Mouse (Mus musculus): Measurements from ENCODE around the gene Tradd. TPM values are rescaled to one million over a fixed set of nuclear protein-coding genes. Genes with fewer than 3 reads are reported as not detected.

Gene Tradd
- polyA plus RNA-seq, 1 experiment from 2014 or later = 14.6 TPM

- H3K9me3 ChIP-seq = no peaks in the 10 kb centered on the region
- peaks cover 12% of the 10 kb centered on the region for H3K4me1 ChIP-seq
- H3K27ac ChIP-seq (replicated peaks) = no peak overlapping the region
- H3K4me2 ChIP-seq (replicated peaks) = no peak overlapping the region
- 79% methylated on average over 9 of the region's 9 CpGs for WGBS
- no peaks in the 10 kb centered on the region for H3K27me3 ChIP-seq
- no peak overlapping the region for H3K4me3 ChIP-seq
- no peak; the same call in 1 of the 2 replicates for ATAC-seq (ENCODE audit: low FRiP score, low read depth)
- H3K9ac ChIP-seq (replicated peaks) = no peak overlapping the region
- peaks cover 82% of the 10 kb centered on the region for H3K36me3 ChIP-seq
These were observed 40.2 kb upstream of the Tradd start for GRCm38 (mm10) chr8:105304325-105305210.

- H3K9ac ChIP-seq (replicated peaks) = no peak overlapping the region
- H3K27ac ChIP-seq (replicated peaks) = no peak overlapping the region
- H3K4me2 ChIP-seq (replicated peaks) = no peak overlapping the region
- H3K4me1 ChIP-seq = peaks cover 14% of the 10 kb centered on the region
- peaks cover 79% of the 10 kb centered on the region for H3K36me3 ChIP-seq
- ATAC-seq (ENCODE audit: low FRiP score, low read depth) = no peak
- no peaks in the 10 kb centered on the region for H3K27me3 ChIP-seq
- H3K4me3 ChIP-seq = no peak overlapping the region
- no peaks in the 10 kb centered on the region for H3K9me3 ChIP-seq
- WGBS = 90% methylated on average over 9 of the region's 9 CpGs
These were observed 39.5 kb upstream of the Tradd start for GRCm38 (mm10) chr8:105303874-105304273.

DNA sequence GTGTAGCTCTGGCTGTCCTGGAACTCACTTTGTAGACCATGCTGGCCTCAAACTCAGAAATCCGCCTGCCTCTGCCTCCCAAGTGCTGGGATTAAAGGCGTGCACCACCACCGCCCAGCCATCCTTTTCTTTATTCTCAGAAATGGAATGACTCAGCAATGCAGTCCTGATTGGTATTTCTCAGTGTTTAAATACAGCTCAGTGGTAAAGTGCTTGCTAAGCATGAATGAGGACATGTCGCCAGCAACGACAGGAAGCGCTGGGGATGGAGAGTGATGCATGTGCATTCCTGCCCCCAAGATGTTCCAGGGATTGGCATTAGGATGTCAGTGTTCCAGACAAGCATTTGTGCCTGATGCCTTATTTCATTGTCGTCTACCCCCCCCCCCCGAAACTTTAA, 39.0 kb upstream of the Tradd start:
- H3K4me1 ChIP-seq = peaks cover 19% of the 10 kb centered on the region
- ATAC-seq (ENCODE audit: low FRiP score, low read depth) = no peak
- no peak overlapping the region for H3K4me2 ChIP-seq (replicated peaks)
- no peak overlapping the region for H3K27ac ChIP-seq (replicated peaks)
- H3K36me3 ChIP-seq = peaks cover 76% of the 10 kb centered on the region
- 83% methylated on average over 8 of the region's 8 CpGs for WGBS
- H3K4me3 ChIP-seq = no peak overlapping the region
- H3K9me3 ChIP-seq = no peaks in the 10 kb centered on the region
- H3K27me3 ChIP-seq = no peaks in the 10 kb centered on the region
- H3K9ac ChIP-seq (replicated peaks) = no peak overlapping the region

GRCm38 (mm10) chr8:105299962-105300361, 35.6 kb upstream of the Tradd start:
- peaks cover 56% of the 10 kb centered on the region for H3K36me3 ChIP-seq
- no peaks in the 10 kb centered on the region; the same call in 1 of the 2 replicates for H3K27me3 ChIP-seq
- H3K4me2 ChIP-seq (replicated peaks) = no peak overlapping the region
- no peak for ATAC-seq (ENCODE audit: low FRiP score, low read depth)
- H3K27ac ChIP-seq (replicated peaks) = no peak overlapping the region
- WGBS = 94% methylated on average over 8 of the region's 8 CpGs
- H3K9me3 ChIP-seq = no peaks in the 10 kb centered on the region
- no peak overlapping the region for H3K9ac ChIP-seq (replicated peaks)
- no peak overlapping the region for H3K4me3 ChIP-seq
- peaks cover 17% of the 10 kb centered on the region for H3K4me1 ChIP-seq

- H3K4me3 ChIP-seq = peak overlapping the region; percentile 78
- WGBS = 64% methylated on average over 18 of the region's 18 CpGs
- no peak overlapping the region for H3K27ac ChIP-seq (replicated peaks)
- H3K9me3 ChIP-seq = no peaks in the 10 kb centered on the region
- H3K4me1 ChIP-seq = peaks cover 17% of the 10 kb centered on the region
- H3K36me3 ChIP-seq = peaks cover 43% of the 10 kb centered on the region
- peak overlapping the region; percentile 98 for H3K4me2 ChIP-seq (replicated peaks)
- H3K9ac ChIP-seq (replicated peaks) = peak overlapping the region; percentile 85
- ATAC-seq (ENCODE audit: low FRiP score, low read depth) = no peak
- peaks cover 3% of the 10 kb centered on the region; the same call in 1 of the 2 replicates for H3K27me3 ChIP-seq
These were observed 34.2 kb upstream of the Tradd start for GRCm38 (mm10) chr8:105298351-105299252.

GRCm38 (mm10) chr8:105297511-105298192, 33.2 kb upstream of the Tradd start, which contains the start of gene E2f4:
Gene E2f4 (plus strand): TSS chr8:105297663.
- H3K9me3 ChIP-seq = no peaks in the 10 kb centered on the region
- WGBS = under 1% methylated on average over 56 of the region's 58 CpGs
- peak within 1 kb of the TSS; percentile 98 for H3K4me2 ChIP-seq (replicated peaks)
- peak within 1 kb of the TSS; percentile 58; the same call in 1 of the 2 replicates for H3K27ac ChIP-seq (replicated peaks)
- peak; percentile 92 for ATAC-seq (ENCODE audit: low FRiP score, low read depth)
- H3K27me3 ChIP-seq = peaks cover 9% of the 10 kb centered on the region
- H3K9ac ChIP-seq (replicated peaks) = peak within 1 kb of the TSS; percentile 85
- H3K4me1 ChIP-seq = peaks cover 17% of the 10 kb centered on the region
- H3K36me3 ChIP-seq = peaks cover 35% of the 10 kb centered on the region
- H3K4me3 ChIP-seq = peak within 1 kb of the TSS; percentile 78

DNA sequence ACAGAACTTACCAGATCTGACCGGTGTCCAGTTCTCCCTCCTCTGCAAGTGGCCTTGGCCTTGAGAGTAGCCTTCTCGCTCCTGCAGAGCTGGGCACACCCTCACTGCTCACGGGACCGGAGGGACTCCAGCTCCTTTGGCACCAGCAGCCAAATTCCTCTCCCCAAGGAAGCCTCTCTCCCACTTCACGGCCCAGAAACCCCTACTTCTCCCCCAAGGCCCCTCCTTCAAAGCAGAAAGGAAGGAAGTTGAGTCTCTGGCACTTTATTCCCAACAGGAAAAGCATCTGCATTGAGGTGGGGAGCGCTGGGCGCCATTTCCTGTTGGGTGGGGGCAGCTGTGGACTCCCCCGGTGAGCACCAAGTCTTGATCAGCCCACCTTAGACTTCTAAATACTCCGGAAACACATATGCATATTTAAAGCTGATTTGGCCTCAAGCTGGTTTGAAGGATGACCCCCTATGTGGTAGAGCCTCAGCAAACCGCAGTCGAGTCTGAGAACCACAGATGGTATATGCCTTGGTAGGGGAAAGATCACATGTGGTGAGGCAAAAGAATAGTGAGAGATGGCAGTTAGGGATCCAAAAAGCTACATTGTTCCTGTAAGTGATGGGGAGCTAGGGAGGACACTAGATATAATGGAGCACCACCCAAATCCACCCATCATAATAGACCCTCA, 31.6 kb upstream of the Tradd start, which contains the start of gene Exoc3l:
Exoc3l (minus strand) TSS at position 207 of the 679 bp plus-strand sequence.
- Histone ChIP-seq H3K4me1 (peaks cover 17% of the 10 kb centered on the region), H3K27me3 (peaks cover 17% of the 10 kb centered on the region), H3K9me3 (no peaks in the 10 kb centered on the region), H3K27ac (replicated peaks) (0 out of 2 replicates have a peak within 1 kb of the TSS, but pooled peaks have one; percentile 35), H3K36me3 (peaks cover 20% of the 10 kb centered on the region), H3K4me3 (peak within 1 kb of the TSS; percentile 78), H3K9ac (replicated peaks) (no peak within 1 kb of the TSS), H3K4me2 (replicated peaks) (peak within 1 kb of the TSS; percentile 98)
- no peak for ATAC-seq (ENCODE audit: low FRiP score, low read depth)
- 67% methylated on average over 11 of the region's 11 CpGs for WGBS

DNA sequence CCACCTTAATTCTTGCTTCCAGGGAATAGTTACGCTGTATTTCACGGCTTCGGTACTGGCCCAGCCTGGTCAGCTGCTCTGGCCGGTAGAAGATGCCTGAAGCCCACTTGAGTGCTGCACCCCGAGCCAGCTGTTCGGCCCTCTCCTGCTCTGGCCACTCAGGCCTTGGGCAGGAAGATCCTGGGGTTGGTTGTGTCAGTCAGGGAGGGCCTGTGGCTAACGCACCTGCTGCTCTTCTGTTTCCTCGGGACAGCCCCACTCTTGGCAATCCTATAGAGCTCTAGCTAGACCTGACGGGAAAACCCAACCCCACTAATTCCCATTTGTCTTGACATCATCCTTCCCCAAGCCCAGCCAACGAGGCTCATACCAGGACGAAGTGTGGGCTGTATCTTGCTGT, 30.8 kb upstream of the Tradd start:
- Histone ChIP-seq H3K36me3 (peaks cover 12% of the 10 kb centered on the region), H3K27ac (replicated peaks) (0 out of 2 replicates have a peak overlapping the region, but pooled peaks have one; percentile 35), H3K4me2 (replicated peaks) (0 out of 2 replicates have a peak overlapping the region, but pooled peaks have one; percentile 3), H3K9me3 (no peaks in the 10 kb centered on the region), H3K9ac (replicated peaks) (no peak overlapping the region), H3K4me3 (no peak overlapping the region), H3K4me1 (peaks cover 24% of the 10 kb centered on the region), H3K27me3 (peaks cover 25% of the 10 kb centered on the region)
- WGBS = 77% methylated on average over 11 of the region's 11 CpGs
- ATAC-seq (ENCODE audit: low FRiP score, low read depth) = no peak

DNA sequence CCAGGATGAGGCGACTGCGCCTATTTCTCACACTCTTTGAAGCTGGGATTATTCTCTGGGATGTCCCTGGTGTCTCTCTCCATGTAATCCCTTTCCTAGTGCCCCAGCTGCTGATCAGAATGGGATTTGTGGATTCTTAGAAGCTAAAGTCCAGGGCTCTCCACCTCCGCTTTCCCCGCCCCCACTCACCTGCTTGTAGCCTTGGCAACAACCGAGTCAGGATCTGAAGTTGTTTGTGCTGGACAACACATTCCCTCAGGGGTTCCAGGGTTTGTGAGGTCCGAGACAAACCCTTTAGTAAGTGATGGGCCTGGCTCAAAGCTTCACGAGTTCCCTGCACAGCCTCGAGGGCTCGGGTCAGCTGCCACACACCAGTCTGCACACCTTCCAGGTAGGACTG, 30.4 kb upstream of the Tradd start:
- Histone ChIP-seq H3K4me1 (peaks cover 29% of the 10 kb centered on the region), H3K36me3 (peaks cover 8% of the 10 kb centered on the region), H3K4me2 (replicated peaks) (0 out of 2 replicates have a peak overlapping the region, but pooled peaks have one; percentile 3), H3K27me3 (peaks cover 30% of the 10 kb centered on the region), H3K4me3 (no peak overlapping the region), H3K27ac (replicated peaks) (0 out of 2 replicates have a peak overlapping the region, but pooled peaks have one; percentile 35), H3K9ac (replicated peaks) (no peak overlapping the region), H3K9me3 (no peaks in the 10 kb centered on the region)
- ATAC-seq (ENCODE audit: low FRiP score, low read depth) = no peak
- 60% methylated on average over 9 of the region's 9 CpGs for WGBS

- no peaks in the 10 kb centered on the region for H3K36me3 ChIP-seq
- H3K27ac ChIP-seq (replicated peaks) = no peak overlapping the region
- no peak overlapping the region for H3K9ac ChIP-seq (replicated peaks)
- 66% methylated on average over 19 of the region's 19 CpGs for WGBS
- H3K27me3 ChIP-seq = peaks cover 32% of the 10 kb centered on the region
- H3K4me1 ChIP-seq = peaks cover 29% of the 10 kb centered on the region
- ATAC-seq (ENCODE audit: low FRiP score, low read depth) = no peak
- no peak overlapping the region for H3K4me3 ChIP-seq
- no peak overlapping the region for H3K4me2 ChIP-seq (replicated peaks)
- no peaks in the 10 kb centered on the region for H3K9me3 ChIP-seq
These were observed 29.0 kb upstream of the Tradd start for GRCm38 (mm10) chr8:105293405-105293804.

GRCm38 (mm10) chr8:105292471-105292870, 28.1 kb upstream of the Tradd start:
- H3K27ac ChIP-seq (replicated peaks) = no peak overlapping the region
- H3K36me3 ChIP-seq = no peaks in the 10 kb centered on the region
- no peak for ATAC-seq (ENCODE audit: low FRiP score, low read depth)
- no peak overlapping the region for H3K4me3 ChIP-seq
- peaks cover 32% of the 10 kb centered on the region for H3K27me3 ChIP-seq
- H3K9me3 ChIP-seq = no peaks in the 10 kb centered on the region
- no peak overlapping the region for H3K4me2 ChIP-seq (replicated peaks)
- H3K4me1 ChIP-seq = peaks cover 34% of the 10 kb centered on the region
- WGBS = 86% methylated on average over 7 of the region's 7 CpGs
- no peak overlapping the region for H3K9ac ChIP-seq (replicated peaks)

Data from midbrain, embryonic 12.5 days (tissue).